Mouse (Mus musculus) megakaryocyte, embryonic 14.5 days (primary cell): ENCODE results near the gene Pdcd6.

Experiments
- FLI1 ChIP-seq: IDR thresholded peaks from 2 replicates; pipeline ENCODE4 v1.6.1; 2012; ENCODE audit warnings: low read length, inconsistent platforms, mixed read lengths
- GATA1 ChIP-seq: IDR thresholded peaks from 3 replicates; pipeline ENCODE4 v1.6.1; 2012; ENCODE audit warnings: mixed read lengths, low read length, inconsistent platforms, borderline replicate concordance

- no peak for TF ChIP-seq GATA1
- no peak for TF ChIP-seq FLI1
These were observed 41.7 kb downstream of the Pdcd6 start for GRCm38 (mm10) chr13:74275726-74276125.
